Mouse (Mus musculus): ENCODE data around the gene Pdlim4. TPM values are rescaled to one million over a fixed set of nuclear protein-coding genes. Genes with fewer than 3 reads are reported as not detected.

Gene Pdlim4
- total and polyA plus RNA-seq, 3 experiments: not detected

DNA sequence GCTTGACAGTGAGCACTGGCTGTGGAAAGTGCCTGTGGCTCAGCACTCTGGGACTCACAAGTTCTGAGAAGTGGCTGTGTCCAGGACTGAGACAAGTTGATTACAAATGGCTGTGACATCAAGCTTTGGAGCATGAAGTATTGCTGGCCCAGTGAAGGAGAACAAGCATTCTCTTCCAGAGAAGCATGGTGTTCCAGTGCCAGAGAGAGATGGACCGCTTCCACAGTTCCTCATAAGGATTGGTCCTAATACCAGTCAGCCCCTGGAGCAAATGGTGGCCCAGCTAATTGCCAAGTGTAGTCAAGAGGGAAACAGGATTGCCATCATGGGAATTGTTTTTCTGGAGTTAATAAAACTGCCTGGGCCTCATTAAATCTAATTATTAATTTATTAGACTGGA lies 7.3 kb upstream of the Pdlim4 start:
- no peak overlapping the region for H3K27ac ChIP-seq (ENCODE audit: insufficient read depth, low read depth)
- no peaks in the 10 kb centered on the region for H3K36me3 ChIP-seq (replicated peaks in 1 of 2; ENCODE audit: control insufficient read depth in 1 of 2, insufficient read depth in 1 of 2, low read length in 1 of 2)
- no peak overlapping the region for H3K4me2 ChIP-seq (ENCODE audit: insufficient read depth, low read depth, poor library complexity, severe bottlenecking)
- H3K4me1 ChIP-seq (ENCODE audit: control insufficient read depth in 1 of 2, insufficient read depth in 2 of 2): peaks cover 10 to 18% of the 10 kb centered on the region in 2 experiments
- H3K9me3 ChIP-seq (replicated peaks; ENCODE audit: low read length): peaks cover 3% of the 10 kb centered on the region
- no peaks in the 10 kb centered on the region for H3K79me2 ChIP-seq (replicated peaks; ENCODE audit: control insufficient read depth, extremely low read depth, insufficient read depth, poor library complexity, severe bottlenecking)
- H3K4me3 ChIP-seq (replicated peaks in 1 of 3; ENCODE audit: low read depth in 2 of 3, low read length in 2 of 3, poor library complexity in 1 of 3): no peak overlapping the region
- no peak for TF ChIP-seq MXI1 (IDR thresholded peaks at IDR 0.05; ENCODE audit: low read depth, low read length)
- no peak for TF ChIP-seq MEF2A (IDR thresholded peaks at IDR 0.05; ENCODE audit: borderline replicate concordance, low read depth, low read length)
- no peak for TF ChIP-seq BHLHE40 (IDR thresholded peaks at IDR 0.05; ENCODE audit: low read depth, low read length)
- no peak for TF ChIP-seq PAX5 (IDR thresholded peaks at IDR 0.05; ENCODE audit: low read length)
- TF ChIP-seq ETS1 (conservative IDR thresholded peaks at IDR 0.05; ENCODE audit: low read depth, low read length): no peak
- no peak for TF ChIP-seq USF1 (IDR thresholded peaks at IDR 0.05; ENCODE audit: low read depth, low read length)
- no peak overlapping the region for H3K9ac ChIP-seq (ENCODE audit: insufficient read depth, low read depth)
- H3K27me3 ChIP-seq (replicated peaks): peaks cover 13% of the 10 kb centered on the region
- no peak for DNase-seq (ENCODE audit: extremely low read depth)
- in situ Hi-C loops (cut with MboI; ENCODE audit: low pct_ligation_motif_present, low pct_unique_long_range_greater_than_20kb, low sequenced_read_pairs) (no loop called here), dilution Hi-C loops (cut with MboI; ENCODE audit: extremely low pct_ligation_motif_present, extremely low pct_unique_long_range_greater_than_20kb, low sequenced_read_pairs) (no loop called here)

GRCm38 (mm10) chr11:54075353-54075752 lies 6.5 kb upstream of the Pdlim4 start:
- in situ Hi-C loops (cut with MboI; ENCODE audit: low pct_ligation_motif_present, low pct_unique_long_range_greater_than_20kb, low sequenced_read_pairs): no loop called here
- DNase-seq (ENCODE audit: extremely low read depth): no peak

GRCm38 (mm10) chr11:54073291-54073690 lies 4.5 kb upstream of the Pdlim4 start:
- no peak overlapping the region for H3K27ac ChIP-seq (ENCODE audit: insufficient read depth, low read depth)
- no peak overlapping the region for H3K4me2 ChIP-seq (ENCODE audit: insufficient read depth, low read depth, poor library complexity, severe bottlenecking)
- peaks cover 3% of the 10 kb centered on the region for H3K9me3 ChIP-seq (replicated peaks; ENCODE audit: low read length)
- peaks cover 8% of the 10 kb centered on the region for H3K27me3 ChIP-seq (replicated peaks)
- H3K9ac ChIP-seq (ENCODE audit: insufficient read depth, low read depth): no peak overlapping the region
- H3K4me1 ChIP-seq (ENCODE audit: control insufficient read depth in 1 of 2, insufficient read depth in 2 of 2): peaks cover 10 to 18% of the 10 kb centered on the region in 2 experiments
- dilution Hi-C loops (cut with MboI; ENCODE audit: extremely low pct_ligation_motif_present, extremely low pct_unique_long_range_greater_than_20kb, low sequenced_read_pairs): no loop called here
- in situ Hi-C loops (cut with MboI; ENCODE audit: low pct_ligation_motif_present, low pct_unique_long_range_greater_than_20kb, low sequenced_read_pairs): no loop called here
- no peak for DNase-seq (ENCODE audit: extremely low read depth)
- H3K36me3 ChIP-seq (replicated peaks in 1 of 2; ENCODE audit: control insufficient read depth in 1 of 2, insufficient read depth in 1 of 2, low read length in 1 of 2): no peaks in the 10 kb centered on the region
- TF ChIP-seq ZNF384 (IDR thresholded peaks at IDR 0.05; ENCODE audit: low read depth, low read length) (no peak), GABPA (IDR thresholded peaks at IDR 0.05; ENCODE audit: insufficient replicate concordance, low read depth, low read length) (no peak), POLR2A (IDR thresholded peaks at IDR 0.05; ENCODE audit: low read depth, low read length) (no peak), POLR2AphosphoS2 (IDR thresholded peaks at IDR 0.05; ENCODE audit: low read depth, low read length) (no peak), E2F4 (IDR thresholded peaks at IDR 0.05; ENCODE audit: insufficient replicate concordance, low read depth, low read length) (no peak), ZKSCAN1 (IDR thresholded peaks at IDR 0.05; ENCODE audit: borderline replicate concordance, low read depth, low read length) (no peak), CHD2 (IDR thresholded peaks at IDR 0.05; ENCODE audit: low read length) (no peak), MAFK (IDR thresholded peaks at IDR 0.05; ENCODE audit: insufficient replicate concordance, low read length) (no peak)
- no peak overlapping the region for H3K4me3 ChIP-seq (replicated peaks in 1 of 3; ENCODE audit: low read depth in 2 of 3, low read length in 2 of 3, poor library complexity in 1 of 3)
- no peaks in the 10 kb centered on the region for H3K79me2 ChIP-seq (replicated peaks; ENCODE audit: control insufficient read depth, extremely low read depth, insufficient read depth, poor library complexity, severe bottlenecking)

More at GRCm38 (mm10) chr11:54075353-54075752, 6.5 kb upstream of the Pdlim4 start:
- H3K27ac ChIP-seq (ENCODE audit: insufficient read depth, low read depth): no peak overlapping the region
- H3K9ac ChIP-seq (ENCODE audit: insufficient read depth, low read depth): no peak overlapping the region
- H3K4me3 ChIP-seq (replicated peaks in 1 of 3; ENCODE audit: low read depth in 2 of 3, low read length in 2 of 3, poor library complexity in 1 of 3): no peak overlapping the region
- peaks cover 3% of the 10 kb centered on the region for H3K9me3 ChIP-seq (replicated peaks; ENCODE audit: low read length)
- dilution Hi-C loops (cut with MboI; ENCODE audit: extremely low pct_ligation_motif_present, extremely low pct_unique_long_range_greater_than_20kb, low sequenced_read_pairs): no loop called here
- H3K79me2 ChIP-seq (replicated peaks; ENCODE audit: control insufficient read depth, extremely low read depth, insufficient read depth, poor library complexity, severe bottlenecking): no peaks in the 10 kb centered on the region
- TF ChIP-seq GABPA (IDR thresholded peaks at IDR 0.05; ENCODE audit: insufficient replicate concordance, low read depth, low read length) (no peak), E2F4 (IDR thresholded peaks at IDR 0.05; ENCODE audit: insufficient replicate concordance, low read depth, low read length) (no peak), SIN3A (IDR thresholded peaks at IDR 0.05; ENCODE audit: low read length) (no peak), HCFC1 (IDR thresholded peaks at IDR 0.05; ENCODE audit: low read depth, low read length) (no peak), USF2 (conservative IDR thresholded peaks at IDR 0.05; ENCODE audit: low read depth, low read length) (no peak), EP300 (IDR thresholded peaks at IDR 0.05; ENCODE audit: low read length) (no peak), MAZ (IDR thresholded peaks at IDR 0.05; ENCODE audit: low read depth, low read length) (no peak), JUND (conservative IDR thresholded peaks at IDR 0.05; ENCODE audit: low read depth, low read length) (no peak)
- H3K4me2 ChIP-seq (ENCODE audit: insufficient read depth, low read depth, poor library complexity, severe bottlenecking): no peak overlapping the region
- H3K27me3 ChIP-seq (replicated peaks): peaks cover 12% of the 10 kb centered on the region
- no peaks in the 10 kb centered on the region for H3K36me3 ChIP-seq (replicated peaks in 1 of 2; ENCODE audit: control insufficient read depth in 1 of 2, insufficient read depth in 1 of 2, low read length in 1 of 2)
- H3K4me1 ChIP-seq (ENCODE audit: control insufficient read depth in 1 of 2, insufficient read depth in 2 of 2): peaks cover 10 to 18% of the 10 kb centered on the region in 2 experiments

All from CH12.LX (cell line).